Mouse (Mus musculus) C2C12 (cell line): ENCODE results near the gene Arrdc4. TPM values are rescaled to one million over a fixed set of nuclear protein-coding genes. Genes with fewer than 3 reads are reported as not detected.

Experiments used
- H3K27me3 ChIP-seq: one replicate; pipeline ENCODE4 v1.6.1; 2011; ENCODE audit not compliant: control insufficient read depth, insufficient read depth, insufficient read length
- H3K36me3 ChIP-seq: one replicate; pipeline ENCODE4 v1.6.1; 2011; ENCODE audit not compliant: control insufficient read depth, insufficient read depth
- H3K4me3 ChIP-seq: one replicate; pipeline ENCODE4 v1.5.1; 2011; ENCODE audit warnings: mild to moderate bottlenecking, control low read depth; ENCODE audit not compliant: poor library complexity, insufficient read depth, severe bottlenecking
- H3K79me2 ChIP-seq: one replicate; pipeline ENCODE4 v1.6.1; 2011; ENCODE audit not compliant: control insufficient read depth, insufficient read depth
- H3K79me3 ChIP-seq: one replicate; pipeline ENCODE4 v1.6.1; 2011; ENCODE audit warnings: low read depth, control low read depth
- H3ac ChIP-seq: one replicate; pipeline ENCODE3; 2011; ENCODE audit warnings: low read depth; ENCODE audit not compliant: control insufficient read depth, insufficient read length
- CEBPB ChIP-seq: IDR thresholded peaks from one replicate; pipeline ENCODE4 v1.6.1; 2011; ENCODE audit warnings: low read depth, mild to moderate bottlenecking, control low read depth, moderate library complexity
- CTCF ChIP-seq: IDR thresholded peaks from one replicate; pipeline ENCODE4 v1.5.1; 2011; ENCODE audit not compliant: control insufficient read depth, insufficient read depth, insufficient read length
- FOSL1 ChIP-seq: IDR thresholded peaks from one replicate; pipeline ENCODE4 v1.8.0; 2011; ENCODE audit warnings: mild to moderate bottlenecking, low read length; ENCODE audit not compliant: poor library complexity, insufficient read depth, severe bottlenecking
- MAX ChIP-seq: IDR thresholded peaks from one replicate; pipeline ENCODE4 v1.6.1; 2011; ENCODE audit warnings: mild to moderate bottlenecking, control low read depth
- MYOD1 ChIP-seq: IDR thresholded peaks from one replicate; pipeline ENCODE4 v1.6.1; 2011; ENCODE audit warnings: low read depth; ENCODE audit not compliant: control insufficient read depth, insufficient read length
- MYOG ChIP-seq: IDR thresholded peaks from one replicate; pipeline ENCODE4 v1.6.1; 2011; ENCODE audit not compliant: control insufficient read depth, insufficient read length; ENCODE audit errors: extremely low read depth
- USF1 ChIP-seq: IDR thresholded peaks from one replicate; pipeline ENCODE4 v1.6.1; 2011; ENCODE audit warnings: low read depth, mild to moderate bottlenecking, control low read depth, moderate library complexity
- polyA plus RNA-seq: library from polyadenylated mRNA; unstranded; fragments of >200 nt; fragmentation: generic; extraction: Trizol; gene quantifications from one replicate; pipeline ENCODE4 v1.2.1, GENCODE M21; 2012; ENCODE audit warnings: missing spikeins

The Arrdc4 gene
- polyA plus RNA-seq, 1 experiment, result not detected

GRCm38 (mm10) chr7:68765926-68766325 lies 16.9 kb upstream of the Arrdc4 start:
- TF ChIP-seq FOSL1, result no peak
- no peak for TF ChIP-seq MYOD1
- no peak for TF ChIP-seq MYOG
- no peak for TF ChIP-seq USF1
- no peak for TF ChIP-seq CTCF
- no peak for TF ChIP-seq CEBPB
- TF ChIP-seq MAX, result no peak
- Histone ChIP-seq H3K4me3 (no peak overlapping the region), H3ac (no peak overlapping the region), H3K36me3 (no peaks in the 10 kb centered on the region), H3K27me3 (no peaks in the 10 kb centered on the region), H3K79me3 (no peaks in the 10 kb centered on the region), H3K79me2 (no peaks in the 10 kb centered on the region)

DNA sequence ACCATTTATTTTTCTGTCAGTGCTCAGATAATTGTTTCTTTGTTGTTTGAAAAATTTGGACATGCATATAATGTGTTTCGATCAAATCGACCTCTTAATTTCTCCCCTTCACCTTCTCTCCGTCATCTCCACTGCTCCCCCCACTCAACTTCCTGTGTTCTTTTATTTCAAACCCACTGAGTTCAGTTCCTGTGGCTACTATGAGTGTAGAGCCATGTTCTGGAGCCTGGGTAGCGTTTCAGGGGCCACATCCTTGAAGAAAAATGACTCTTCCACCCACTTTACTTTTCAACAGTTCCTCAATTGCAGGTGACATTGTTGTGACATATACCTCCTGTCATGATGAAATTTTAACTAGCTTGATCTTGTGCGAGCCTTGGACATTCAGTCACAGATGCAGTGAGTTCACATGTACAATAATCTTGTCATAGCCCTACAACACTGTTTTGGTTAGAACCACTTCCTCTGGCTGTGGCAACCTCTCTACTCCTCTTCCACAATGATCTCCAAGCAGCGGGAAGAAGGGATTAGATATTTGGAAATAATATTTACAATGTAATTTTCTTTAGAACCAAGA lies 10.2 kb upstream of the Arrdc4 start:
- H3K79me3 ChIP-seq, result no peaks in the 10 kb centered on the region
- no peak overlapping the region for H3K4me3 ChIP-seq
- H3K79me2 ChIP-seq, result no peaks in the 10 kb centered on the region
- no peaks in the 10 kb centered on the region for H3K36me3 ChIP-seq
- no peaks in the 10 kb centered on the region for H3K27me3 ChIP-seq
- no peak overlapping the region for H3ac ChIP-seq
- TF ChIP-seq USF1, result no peak

- Histone ChIP-seq H3ac (no peak overlapping the region), H3K27me3 (no peaks in the 10 kb centered on the region), H3K36me3 (no peaks in the 10 kb centered on the region), H3K79me2 (no peaks in the 10 kb centered on the region), H3K4me3 (no peak overlapping the region), H3K79me3 (no peaks in the 10 kb centered on the region)
- TF ChIP-seq CEBPB, result no peak
- no peak for TF ChIP-seq MAX
- no peak for TF ChIP-seq USF1
- no peak for TF ChIP-seq MYOG
- no peak for TF ChIP-seq MYOD1
- TF ChIP-seq FOSL1, result no peak
- no peak for TF ChIP-seq CTCF
Measured at GRCm38 (mm10) chr7:68756656-68757204, 7.7 kb upstream of the Arrdc4 start.

DNA sequence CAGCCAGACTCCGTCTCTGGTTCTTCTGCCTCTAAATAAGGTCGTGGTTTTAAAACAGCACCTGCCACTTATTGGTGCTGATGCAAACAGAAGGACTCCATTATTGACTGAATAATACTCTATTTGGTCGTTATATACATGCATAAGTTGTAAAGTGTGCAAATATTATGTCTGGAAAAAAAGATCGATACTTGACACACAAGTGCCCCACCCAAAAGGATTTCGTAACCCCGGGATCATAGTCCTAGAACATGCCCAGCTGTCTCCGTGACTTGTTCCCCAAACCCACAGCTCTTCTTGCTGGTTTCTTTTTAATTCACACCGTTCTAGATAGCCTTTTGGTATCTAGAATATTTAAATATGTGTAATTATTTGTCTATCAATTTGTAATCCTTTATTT lies 878 bp upstream of the Arrdc4 start:
- no peak for TF ChIP-seq MYOD1
- TF ChIP-seq CTCF, result no peak
- Histone ChIP-seq H3K36me3 (no peaks in the 10 kb centered on the region), H3K27me3 (no peaks in the 10 kb centered on the region), H3ac (no peak overlapping the region), H3K79me2 (no peaks in the 10 kb centered on the region), H3K4me3 (no peak overlapping the region), H3K79me3 (no peaks in the 10 kb centered on the region)

DNA sequence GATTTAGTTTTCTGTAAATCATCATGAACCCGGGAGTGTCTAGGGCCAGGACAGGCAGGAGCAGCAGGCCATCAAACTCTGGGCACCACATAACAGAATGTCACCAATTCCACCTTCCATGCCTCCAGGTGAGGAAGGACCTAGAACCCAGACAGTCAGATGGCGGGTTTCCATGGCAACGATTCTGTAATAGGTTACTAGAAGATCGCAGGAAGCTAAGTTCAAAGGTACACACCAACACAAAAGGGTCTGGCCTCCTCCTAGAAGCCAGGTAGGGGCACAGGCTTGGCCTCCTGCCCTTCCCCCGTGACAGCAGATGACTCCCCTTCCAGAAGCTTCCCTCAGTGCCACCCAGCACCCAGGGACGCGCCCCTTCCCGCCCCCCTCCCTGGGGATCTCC lies 680 bp downstream of the Arrdc4 start:
- H3K4me3 ChIP-seq, result no peak overlapping the region
- H3K79me2 ChIP-seq, result no peaks in the 10 kb centered on the region
- no peaks in the 10 kb centered on the region for H3K36me3 ChIP-seq

GRCm38 (mm10) chr7:68744616-68745015 lies 4.4 kb downstream of the Arrdc4 start:
- Histone ChIP-seq H3K79me2 (no peaks in the 10 kb centered on the region), H3K36me3 (no peaks in the 10 kb centered on the region), H3K79me3 (no peaks in the 10 kb centered on the region), H3K27me3 (no peaks in the 10 kb centered on the region), H3K4me3 (no peak overlapping the region), H3ac (no peak overlapping the region)
- no peak for TF ChIP-seq MAX
- no peak for TF ChIP-seq USF1
- no peak for TF ChIP-seq CTCF
- TF ChIP-seq MYOD1, result no peak
- TF ChIP-seq FOSL1, result no peak
- TF ChIP-seq CEBPB, result no peak
- no peak for TF ChIP-seq MYOG

More for the DNA sequence above, 680 bp downstream of the Arrdc4 start:
- no peak for TF ChIP-seq MYOD1
- TF ChIP-seq FOSL1, result no peak
- no peak for TF ChIP-seq MAX
- no peak for TF ChIP-seq CEBPB
- no peak for TF ChIP-seq CTCF
- no peak for TF ChIP-seq MYOG
- TF ChIP-seq USF1, result no peak
- Histone ChIP-seq H3ac (no peak overlapping the region), H3K27me3 (no peaks in the 10 kb centered on the region), H3K79me3 (no peaks in the 10 kb centered on the region)
